ENCODE assay signal across 9 mouse cellular contexts in genomic region chr5:113348597-113348996, GRCm38 (mm10). TPM values are rescaled to one million over a fixed set of nuclear protein-coding genes. Genes with fewer than 3 reads are reported as not detected.
DNase-seq lines count a peak whose midpoint lies in the region; ATAC-seq lines count a peak whose summit lies in the region.
"Had no signal": no experiment of that assay in that cellular context is flagged by ENCODE, and none has a peak within 500 bp of the region (broad histone marks: within the 10 kb centered on the region; RNA-seq: fewer than 3 reads in every experiment).

No protein-coding gene starts in this region.

- H3K4me1 ChIP-seq in kidney, embryonic 16.5 days (ENCODE audit: insufficient read depth, low read length): peaks cover 19% of the 10 kb centered on the region; the same call in 1 of the 2 replicates
- H3K4me1 ChIP-seq in neural tube, embryonic 12.5 days: peaks cover 37% of the 10 kb centered on the region

- no peak overlapping the region for H3K4me2 ChIP-seq in kidney, embryonic 16.5 days (replicated peaks; ENCODE audit: low read depth, low read length)
- H3K4me2 ChIP-seq in neural tube, embryonic 12.5 days (replicated peaks): peak overlapping the region; percentile 27
- H3K4me2 ChIP-seq: lung, embryonic 14.5 days had no signal

- no peak overlapping the region for H3K27ac ChIP-seq in kidney, embryonic 16.5 days (ENCODE audit: low read length)
- H3K27ac ChIP-seq in neural tube, embryonic 12.5 days: no peak overlapping the region

- WGBS in kidney, embryonic 16.5 days: 12% methylated on average over 13 of the region's 13 CpGs
- WGBS in neural tube, embryonic 12.5 days: 9% methylated on average over 13 of the region's 13 CpGs

- peak; percentile 27 to 38 for DNase-seq in cerebellum, adult 18-20 months
- DNase-seq in kidney, adult 9 months: peak; percentile 18
- no peak for DNase-seq in neural tube, embryonic 10.5 days (ENCODE audit: extremely low spot score, low spot score)
- no peak for DNase-seq in urinary bladder, adult 2 months (ENCODE audit: low spot score)
- DNase-seq in heart, adult 9 months (ENCODE audit: low spot score in 2 of 2): no peak
- DNase-seq: lung, embryonic 14.5 days had no signal

- no peak overlapping the region for H3K4me3 ChIP-seq in kidney, embryonic 16.5 days (ENCODE audit: low read length)
- no peak overlapping the region for H3K4me3 ChIP-seq in neural tube, embryonic 12.5 days

- H3K9ac ChIP-seq in kidney, embryonic 16.5 days (replicated peaks; ENCODE audit: low read length): no peak overlapping the region
- H3K9ac ChIP-seq in neural tube, embryonic 12.5 days: no peak overlapping the region
- H3K9ac ChIP-seq: lung, embryonic 14.5 days had no signal

- peaks cover 50% of the 10 kb centered on the region for H3K27me3 ChIP-seq in kidney, embryonic 16.5 days (ENCODE audit: insufficient read depth, low read length)
- peaks cover 58% of the 10 kb centered on the region for H3K27me3 ChIP-seq in neural tube, embryonic 12.5 days (replicated peaks)

- H3K36me3 ChIP-seq in kidney, embryonic 16.5 days (ENCODE audit: insufficient read depth, low read length): no peaks in the 10 kb centered on the region
- H3K36me3 ChIP-seq in neural tube, embryonic 12.5 days: no peaks in the 10 kb centered on the region

- no peak for ATAC-seq in cerebellum, adult (ENCODE audit: insufficient number of reproducible peaks, low FRiP score, low TSS enrichment)
- no peak for ATAC-seq in kidney, embryonic 16.5 days (ENCODE audit: low FRiP score, low TSS enrichment)
- ATAC-seq in neural tube, embryonic 12.5 days (ENCODE audit: low FRiP score, low read depth): 0 out of 2 replicates have a peak, but pooled peaks have one; percentile 29

- no peaks in the 10 kb centered on the region for H3K9me3 ChIP-seq in kidney, embryonic 16.5 days (ENCODE audit: low read length)
- no peaks in the 10 kb centered on the region for H3K9me3 ChIP-seq in neural tube, embryonic 12.5 days

RNA-seq across cellular contexts. Expression of gene Aym1, which starts 8.5 kb away (rescaled TPM):
- polyA plus RNA-seq in kidney, embryonic 16.5 days (2015; fragmentation: Nextera tagmentation; extraction: Ambion mirVana): not detected in 2 replicates
- not detected in 2 replicates for polyA plus RNA-seq in neural tube, embryonic 12.5 days (2016; fragmentation: Nextera tagmentation; extraction: Ambion mirVana)
- polyA plus RNA-seq in urinary bladder, adult 2 months (2012; rRNA removed): not detected in 2 replicates
- polyA plus RNA-seq: lung, embryonic 14.5 days had no signal

RNA-seq across cellular contexts. Expression of gene Sgsm1, which starts 38.0 kb away (rescaled TPM):
- polyA plus RNA-seq in kidney, embryonic 16.5 days (2015; fragmentation: Nextera tagmentation; extraction: Ambion mirVana): 6.1 and 8.1 TPM in 2 replicates
- polyA plus RNA-seq in neural tube, embryonic 12.5 days (2016; fragmentation: Nextera tagmentation; extraction: Ambion mirVana): 12.8 and 13.9 TPM in 2 replicates
- 5.3 and 5.6 TPM in 2 replicates for polyA plus RNA-seq in urinary bladder, adult 2 months (2012; rRNA removed)

Comparison
In these comparisons a context has a peak if more than half of its experiments do, and no peak if none do; other contexts are left out.
1. DNase-seq: peak in cerebellum, adult 18-20 months (2 of 2) and kidney, adult 9 months (single experiment); none in neural tube, embryonic 10.5 days (single experiment), urinary bladder, adult 2 months (single experiment) and heart, adult 9 months (0 of 2).